Mouse (Mus musculus): ENCODE results near the gene Pi4kb. TPM values are rescaled to one million over a fixed set of nuclear protein-coding genes. Genes with fewer than 3 reads are reported as not detected.

Pi4kb gene
- total RNA-seq, 2 experiments from 2014 or later: 58.7 to 64.4 TPM

GRCm38 (mm10) chr3:95029953-95030352 lies 55.4 kb downstream of the Pi4kb start:
- Histone ChIP-seq H3K4me3 (no peak overlapping the region), H3K27ac (peak overlapping the region; percentile 21; the same call in 1 of the 2 replicates)
- no peak for DNase-seq (ENCODE audit: low spot score in 2 of 2)
- peak; percentile 62 for TF ChIP-seq CTCF (conservative IDR thresholded peaks at IDR 0.05)

GRCm38 (mm10) chr3:95041625-95042024 lies 67.1 kb downstream of the Pi4kb start:
- Histone ChIP-seq H3K4me3 (peak overlapping the region; percentile 89), H3K27ac (peak overlapping the region; percentile 91)
- DNase-seq (ENCODE audit: low spot score in 2 of 2): no peak
- no peak for TF ChIP-seq CTCF (conservative IDR thresholded peaks at IDR 0.05)

GRCm38 (mm10) chr3:95042166-95042837 lies 67.8 kb downstream of the Pi4kb start, which contains the start of gene Psmd4:
Gene Psmd4 (minus strand): TSS chr3:95042614.
- DNase-seq (ENCODE audit: low spot score in 2 of 2): peak; percentile 97 to 98
- Histone ChIP-seq H3K4me3 (peak within 1 kb of the TSS; percentile 89), H3K27ac (peak within 1 kb of the TSS; percentile 91)
- TF ChIP-seq CTCF (conservative IDR thresholded peaks at IDR 0.05): no peak

DNA sequence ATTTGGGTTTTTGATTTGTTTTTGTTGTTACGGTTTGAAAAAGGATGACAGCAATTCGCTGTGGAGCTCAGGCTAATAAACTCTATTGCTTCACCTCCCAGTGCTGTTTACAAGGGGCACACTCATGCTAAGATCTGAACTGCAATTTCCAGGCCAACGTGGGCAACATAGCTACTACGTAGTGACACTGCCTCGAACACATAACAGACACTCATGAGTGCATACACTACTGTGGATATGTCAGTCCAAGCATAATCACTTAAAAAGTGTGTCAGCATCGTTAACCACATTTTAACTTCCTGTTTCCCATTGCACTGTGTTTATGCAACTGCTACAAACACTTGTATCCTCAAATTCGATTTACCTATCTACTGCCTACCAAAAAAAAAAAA lies 68.3 kb downstream of the Pi4kb start:
- no peak for TF ChIP-seq CTCF (conservative IDR thresholded peaks at IDR 0.05)
- no peak for DNase-seq (ENCODE audit: low spot score in 2 of 2)
- Histone ChIP-seq H3K27ac (peak overlapping the region; percentile 91), H3K4me3 (peak overlapping the region; percentile 89)

- no peak for DNase-seq (ENCODE audit: low spot score in 2 of 2)
- H3K4me3 ChIP-seq: no peak overlapping the region
- TF ChIP-seq CTCF (conservative IDR thresholded peaks at IDR 0.05): no peak
Measured at GRCm38 (mm10) chr3:95043251-95043650, 68.7 kb downstream of the Pi4kb start.

GRCm38 (mm10) chr3:95046462-95047057 lies 72.0 kb downstream of the Pi4kb start:
- TF ChIP-seq CTCF (conservative IDR thresholded peaks at IDR 0.05): no peak
- H3K27ac ChIP-seq: no peak overlapping the region
- no peak for DNase-seq (ENCODE audit: low spot score in 2 of 2)
- no peak overlapping the region for H3K4me3 ChIP-seq

More at GRCm38 (mm10) chr3:95043251-95043650, 68.7 kb downstream of the Pi4kb start:
- no peak overlapping the region; the same call in 1 of the 2 replicates for H3K27ac ChIP-seq

GRCm38 (mm10) chr3:95047914-95048313 lies 73.4 kb downstream of the Pi4kb start:
- Histone ChIP-seq H3K4me3 (no peak overlapping the region), H3K27ac (no peak overlapping the region)
- no peak for DNase-seq (ENCODE audit: low spot score in 2 of 2)
- no peak for TF ChIP-seq CTCF (conservative IDR thresholded peaks at IDR 0.05)

DNA sequence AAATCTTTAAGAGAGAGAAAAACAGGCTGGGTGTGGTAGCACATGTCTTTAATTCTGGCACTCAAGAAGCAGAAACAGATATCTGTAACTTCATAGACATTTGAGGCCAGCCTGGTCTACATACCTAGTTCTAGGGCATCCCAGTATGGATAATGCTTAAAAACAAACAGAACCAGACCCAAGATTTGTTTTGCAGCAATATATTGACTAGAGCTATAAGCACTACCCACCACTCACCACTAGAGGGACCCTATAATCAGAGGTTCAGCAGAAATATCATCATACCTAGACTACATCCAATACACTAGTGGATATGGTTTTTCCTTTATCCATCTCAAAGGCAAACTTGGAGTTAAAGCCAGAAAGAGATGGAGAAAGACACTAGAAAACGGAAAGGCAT lies 78.4 kb downstream of the Pi4kb start:
- no peak overlapping the region for H3K27ac ChIP-seq
- TF ChIP-seq CTCF (conservative IDR thresholded peaks at IDR 0.05): peak; percentile 86
- no peak overlapping the region for H3K4me3 ChIP-seq
- DNase-seq (ENCODE audit: low spot score in 2 of 2): peak; percentile 37 to 46

- TF ChIP-seq CTCF (conservative IDR thresholded peaks at IDR 0.05): peak; percentile 87
- no peak for DNase-seq (ENCODE audit: low spot score in 2 of 2)
Measured at GRCm38 (mm10) chr3:95053701-95054100, 79.2 kb downstream of the Pi4kb start.

GRCm38 (mm10) chr3:95054481-95055260 lies 80.1 kb downstream of the Pi4kb start:
- no peak overlapping the region for H3K4me3 ChIP-seq
- peak overlapping the region; percentile 46; the same call in 1 of the 2 replicates for H3K27ac ChIP-seq
- peak in 1 of 2 experiments; percentile 30 for DNase-seq (ENCODE audit: low spot score in 2 of 2)
- no peak for TF ChIP-seq CTCF (conservative IDR thresholded peaks at IDR 0.05)

More at GRCm38 (mm10) chr3:95053701-95054100, 79.2 kb downstream of the Pi4kb start:
- no peak overlapping the region for H3K4me3 ChIP-seq
- H3K27ac ChIP-seq: no peak overlapping the region

GRCm38 (mm10) chr3:95056275-95056674 lies 81.7 kb downstream of the Pi4kb start:
- Histone ChIP-seq H3K4me3 (no peak overlapping the region), H3K27ac (no peak overlapping the region)
- no peak for TF ChIP-seq CTCF (conservative IDR thresholded peaks at IDR 0.05)
- no peak for DNase-seq (ENCODE audit: low spot score in 2 of 2)

Small RNAs within 50 kb of the gene (microRNA-seq; reads per million reads assigned to microRNA genes)
- gene Mir7013: 6.1 to 6.4 reads per million in 2 experiments

Other genes with a start within 250 kb of the Pi4kb start
- gene Cgn, start 188.2 kb upstream of the Pi4kb start, total RNA-seq (2021): 1 to 10 TPM; 3.7 TPM
- 10 to 100 TPM; 61.3 to 64.6 TPM for gene Pogz, start 137.2 kb upstream of the Pi4kb start, total RNA-seq (2021)
- gene Psmb4, start 87.8 kb upstream of the Pi4kb start, total RNA-seq (2021): 100 to 1,000 TPM; 272 to 281 TPM
- gene Selenbp1, start 41.7 kb upstream of the Pi4kb start, total RNA-seq (2021): 10 to 100 TPM; 10.3 to 10.5 TPM
- gene Rfx5, start 20.7 kb upstream of the Pi4kb start, total RNA-seq (2021): 10 to 100 TPM; 23.9 to 24.6 TPM
- gene Zfp687, start 40.7 kb downstream of the Pi4kb start, total RNA-seq (2021): 10 to 100 TPM; 26.2 to 26.6 TPM
- gene Psmd4, start 67.9 kb downstream of the Pi4kb start, total RNA-seq (2021): 100 to 1,000 TPM; 158 to 160 TPM
- gene Pip5k1a, start 132.2 kb downstream of the Pi4kb start, total RNA-seq (2021): 10 to 100 TPM; 64.1 to 71.0 TPM
- 10 to 100 TPM; 43.5 to 46.1 TPM for gene Vps72, start 136.3 kb downstream of the Pi4kb start, total RNA-seq (2021)
- gene Tmod4, start 149.7 kb downstream of the Pi4kb start, total RNA-seq (2021): under 1 TPM in 1 of 2 experiments, not detected in 1; 0.71 TPM
- 10 to 100 TPM; 50.4 to 57.5 TPM for gene Scnm1, start 159.3 kb downstream of the Pi4kb start, total RNA-seq (2021)
- 10 to 100 TPM; 16.4 to 16.7 TPM for gene Lysmd1, start 159.4 kb downstream of the Pi4kb start, total RNA-seq (2021)
- gene Tnfaip8l2, start 167.6 kb downstream of the Pi4kb start, total RNA-seq (2021): 1 to 10 TPM; 2.5 to 2.7 TPM
- 10 to 100 TPM; 33.9 to 46.6 TPM for gene Sema6c, start 185.7 kb downstream of the Pi4kb start, total RNA-seq (2021)
- gene Gabpb2, start 243.2 kb downstream of the Pi4kb start, total RNA-seq (2021): 10 to 100 TPM; 15.4 to 20.0 TPM